Mouse (Mus musculus) adrenal gland, postnatal 4 days (tissue): ENCODE measurements around the gene Pld4. TPM values are rescaled to one million over a fixed set of nuclear protein-coding genes. Genes with fewer than 3 reads are reported as not detected.

Experiments used
- DNase-seq, 2 experiments: peaks; one replicate each; pipeline ENCODE4 v3.0.0; 2021 to 2022; ENCODE audit warnings: low spot score in 2 of 2, mixed read lengths in 2 of 2
- long read RNA-seq, 2 experiments: library from polyadenylated mRNA; stranded (forward); transcript quantifications; one replicate each; pipeline ENCODE4 v2.0.0; 2021
- total RNA-seq, 2 experiments: library from RNA; stranded (reverse); gene quantifications; 2 replicates each; pipeline ENCODE4 v1.2.3; 2021

Pld4 gene
- 10 to 100 TPM; 11.8 to 15.2 TPM for total RNA-seq
- long read RNA-seq, experiment 1, transcript Pld4-201 (11 exons, 1,982 nt), result major isoform, 8 of 10 reads
- long read RNA-seq, experiment 1, partial matches to known transcripts, result 0 of 10 reads
- long read RNA-seq, experiment 1, other reads (novel, unspliced or antisense), result 2 of 10 reads
- long read RNA-seq, experiment 2, transcript Pld4-201 (11 exons, 1,982 nt), result major isoform, 7 of 23 reads
- long read RNA-seq, experiment 2, partial matches to known transcripts, result 5 of 23 reads
- long read RNA-seq, experiment 2, other reads (novel, unspliced or antisense), result 11 of 23 reads

GRCm38 (mm10) chr12:112760154-112760926 lies at the start of gene Pld4:
Gene Pld4, plus strand, starts transcription at chr12:112760655.
- DNase-seq, result no peak

- DNase-seq, result no peak
These were observed 46.5 kb upstream of the Pld4 start for GRCm38 (mm10) chr12:112713984-112714383.

GRCm38 (mm10) chr12:112717140-112717539 lies 43.3 kb upstream of the Pld4 start:
- peak in 1 of 2 experiments; percentile 32 for DNase-seq

- DNase-seq, result no peak
These were observed 41.5 kb upstream of the Pld4 start for GRCm38 (mm10) chr12:112718995-112719394.

- DNase-seq, result no peak
These were observed 40.2 kb upstream of the Pld4 start, which contains the start of gene Cep170b for GRCm38 (mm10) chr12:112720216-112720615. Gene Cep170b, plus strand, starts transcription at chr12:112720455.

- DNase-seq, result no peak
These were observed 39.5 kb upstream of the Pld4 start for GRCm38 (mm10) chr12:112720890-112721423.

GRCm38 (mm10) chr12:112721424-112722239 lies 38.8 kb upstream of the Pld4 start:
- peak in 1 of 2 experiments; percentile 28 for DNase-seq

- peak in 1 of 2 experiments; percentile 33 for DNase-seq
These were observed 38.0 kb upstream of the Pld4 start for GRCm38 (mm10) chr12:112722240-112723027.

GRCm38 (mm10) chr12:112723028-112723330 lies 37.5 kb upstream of the Pld4 start:
- no peak for DNase-seq

GRCm38 (mm10) chr12:112723445-112723844 lies 37.0 kb upstream of the Pld4 start:
- DNase-seq, result no peak

- peak in 1 of 2 experiments; percentile 53 for DNase-seq
These were observed 36.2 kb upstream of the Pld4 start for GRCm38 (mm10) chr12:112724077-112724805.

- no peak for DNase-seq
These were observed 32.7 kb upstream of the Pld4 start for GRCm38 (mm10) chr12:112727801-112728200.

GRCm38 (mm10) chr12:112730808-112731207 lies 29.6 kb upstream of the Pld4 start:
- DNase-seq, result no peak

GRCm38 (mm10) chr12:112732591-112732990 lies 27.9 kb upstream of the Pld4 start:
- DNase-seq, result no peak

- DNase-seq, result no peak
These were observed 26.2 kb upstream of the Pld4 start for GRCm38 (mm10) chr12:112734108-112734820.

GRCm38 (mm10) chr12:112734881-112735655 lies 25.4 kb upstream of the Pld4 start:
- no peak for DNase-seq

- no peak for DNase-seq
These were observed 24.4 kb upstream of the Pld4 start for GRCm38 (mm10) chr12:112735896-112736635.

- no peak for DNase-seq
These were observed 23.9 kb upstream of the Pld4 start for GRCm38 (mm10) chr12:112736636-112736925.
